Mouse (Mus musculus) limb, embryonic 11.5 days (tissue): ENCODE results near the gene Tram2. TPM values are rescaled to one million over a fixed set of nuclear protein-coding genes. Genes with fewer than 3 reads are reported as not detected.
A peak's percentile ranks its signal among the peaks of the same experiment; 100 is the strongest.

Source experiments
- ATAC-seq: fragments of 200-750 bp; cut with Nextera tagmentation; 2 replicates; pipeline ENCODE4 v1.8.0; 2017; ENCODE audit warnings: low read depth; ENCODE audit not compliant: insufficient number of reproducible peaks, low FRiP score, low TSS enrichment
- DNase-seq: peaks from one replicate; pipeline ENCODE4 v3.0.0-alpha.2; 2015; ENCODE audit warnings: low spot score
- H3K27ac ChIP-seq: fragments of 300-500 bp; sonication (generic); replicated peaks from 2 replicates; pipeline ENCODE4 v1.5.1; 2014; ENCODE audit warnings: low read depth, mild to moderate bottlenecking, low read length
- H3K27me3 ChIP-seq: fragments of 300-500 bp; sonication (generic); 2 replicates; pipeline ENCODE4 v1.6.1; 2014; ENCODE audit warnings: mild to moderate bottlenecking, low read length, mixed read lengths; ENCODE audit not compliant: control insufficient read depth, insufficient read depth
- H3K36me3 ChIP-seq: fragments of 300-500 bp; sonication (generic); 2 replicates; pipeline ENCODE4 v1.6.1; 2014; ENCODE audit warnings: mild to moderate bottlenecking, low read length, moderate library complexity, mixed read lengths; ENCODE audit not compliant: control insufficient read depth, insufficient read depth
- H3K4me1 ChIP-seq: fragments of 300-500 bp; sonication (generic); 2 replicates; pipeline ENCODE4 v1.6.1; 2014; ENCODE audit warnings: low read length, mixed read lengths; ENCODE audit not compliant: control insufficient read depth, insufficient read depth
- H3K4me2 ChIP-seq: fragments of 300-500 bp; sonication (generic); 2 replicates; pipeline ENCODE4 v1.6.1; 2014; ENCODE audit warnings: low read depth, mild to moderate bottlenecking, moderate library complexity; ENCODE audit not compliant: severe bottlenecking
- H3K4me3 ChIP-seq: fragments of 300-500 bp; sonication (generic); 2 replicates; pipeline ENCODE4 v1.5.1; 2014; ENCODE audit warnings: low read depth, low read length
- H3K9ac ChIP-seq: fragments of 300-500 bp; sonication (generic); 2 replicates; pipeline ENCODE4 v1.6.1; 2014; ENCODE audit warnings: mild to moderate bottlenecking, low read length
- H3K9me3 ChIP-seq: fragments of 300-500 bp; sonication (generic); 2 replicates; pipeline ENCODE4 v1.6.1; 2016; ENCODE audit warnings: low read length; ENCODE audit not compliant: control insufficient read depth
- WGBS: fragments of 180-500 bp; shearing (Covaris S2); extraction: QIAGEN DNeasy Blood & Tissue Kit; methylation state at CpG from one replicate; pipeline ENCODE4 v1.1.7; 2014; 5-methylcytosine and 5-hydroxymethylcytosine counted together
- polyA plus RNA-seq: library from polyadenylated mRNA; unstranded; fragments of >200 nt; fragmentation: Nextera tagmentation; extraction: Ambion mirVana; gene quantifications from 2 replicates; pipeline ENCODE4 v1.2.1, GENCODE M21; 2014

The Tram2 gene
- polyA plus RNA-seq, result 8.5 and 8.6 TPM in 2 replicates

- H3K4me2 ChIP-seq, result peak within 1 kb of the TSS; percentile 68
- peaks cover 15% of the 10 kb centered on the region; the same call in 1 of the 2 replicates for H3K4me1 ChIP-seq
- ATAC-seq, result peak; percentile 92
- H3K36me3 ChIP-seq, result no peaks in the 10 kb centered on the region
- H3K9ac ChIP-seq, result peak within 1 kb of the TSS; percentile 80
- H3K9me3 ChIP-seq, result no peaks in the 10 kb centered on the region
- H3K27ac ChIP-seq, result peak within 1 kb of the TSS; percentile 81
- no peaks in the 10 kb centered on the region for H3K27me3 ChIP-seq
- DNase-seq, result peak; percentile 96
- H3K4me3 ChIP-seq, result peak within 1 kb of the TSS; percentile 54
- under 1% methylated on average over 26 of the region's 52 CpGs for WGBS
Observed at GRCm38 (mm10) chr1:21079217-21079773, at the start of gene Tram2. Tram2 (minus strand) TSS chr1:21079229.

GRCm38 (mm10) chr1:21124713-21125336, 45.8 kb upstream of the Tram2 start:
- H3K27ac ChIP-seq, result no peak overlapping the region
- no peak for ATAC-seq
- no peak overlapping the region for H3K4me2 ChIP-seq
- no peak overlapping the region for H3K4me3 ChIP-seq
- H3K9ac ChIP-seq, result no peak overlapping the region
- DNase-seq, result no peak
- WGBS, result 84% methylated on average over 14 of the region's 14 CpGs
- H3K27me3 ChIP-seq, result no peaks in the 10 kb centered on the region
- no peaks in the 10 kb centered on the region for H3K9me3 ChIP-seq
- no peaks in the 10 kb centered on the region for H3K4me1 ChIP-seq
- no peaks in the 10 kb centered on the region for H3K36me3 ChIP-seq

GRCm38 (mm10) chr1:21103784-21104183, 24.8 kb upstream of the Tram2 start:
- ATAC-seq, result no peak
- Histone ChIP-seq H3K4me1 (no peaks in the 10 kb centered on the region), H3K27ac (no peak overlapping the region), H3K4me2 (no peak overlapping the region), H3K27me3 (no peaks in the 10 kb centered on the region), H3K9ac (no peak overlapping the region), H3K4me3 (no peak overlapping the region), H3K36me3 (no peaks in the 10 kb centered on the region), H3K9me3 (no peaks in the 10 kb centered on the region)
- no peak for DNase-seq
- 87% methylated on average over 4 of the region's 4 CpGs for WGBS

- Histone ChIP-seq H3K9me3 (no peaks in the 10 kb centered on the region), H3K4me3 (no peak overlapping the region), H3K27ac (no peak overlapping the region), H3K36me3 (no peaks in the 10 kb centered on the region), H3K4me2 (no peak overlapping the region), H3K4me1 (no peaks in the 10 kb centered on the region), H3K9ac (no peak overlapping the region), H3K27me3 (no peaks in the 10 kb centered on the region)
- 43% methylated on average over 15 of the region's 15 CpGs for WGBS
- DNase-seq (peak; percentile 40), ATAC-seq (no peak)
Observed at GRCm38 (mm10) chr1:21101221-21102006, 22.4 kb upstream of the Tram2 start.

GRCm38 (mm10) chr1:21100726-21101125, 21.7 kb upstream of the Tram2 start:
- ATAC-seq, result no peak
- WGBS, result 83% methylated on average over 4 of the region's 4 CpGs
- H3K27me3 ChIP-seq, result no peaks in the 10 kb centered on the region
- no peak for DNase-seq
- H3K4me3 ChIP-seq, result no peak overlapping the region
- H3K4me2 ChIP-seq, result no peak overlapping the region
- H3K4me1 ChIP-seq, result no peaks in the 10 kb centered on the region
- no peak overlapping the region for H3K27ac ChIP-seq
- no peaks in the 10 kb centered on the region for H3K9me3 ChIP-seq
- no peaks in the 10 kb centered on the region for H3K36me3 ChIP-seq
- no peak overlapping the region for H3K9ac ChIP-seq

GRCm38 (mm10) chr1:21097001-21097989, 18.3 kb upstream of the Tram2 start:
- Histone ChIP-seq H3K27ac (no peak overlapping the region), H3K9ac (no peak overlapping the region), H3K4me1 (no peaks in the 10 kb centered on the region), H3K9me3 (no peaks in the 10 kb centered on the region), H3K36me3 (no peaks in the 10 kb centered on the region), H3K4me2 (no peak overlapping the region), H3K4me3 (no peak overlapping the region), H3K27me3 (no peaks in the 10 kb centered on the region)
- DNase-seq, result no peak
- ATAC-seq, result no peak
- 86% methylated on average over 23 of the region's 23 CpGs for WGBS

- ATAC-seq (no peak), DNase-seq (no peak)
- Histone ChIP-seq H3K9me3 (no peaks in the 10 kb centered on the region), H3K36me3 (no peaks in the 10 kb centered on the region), H3K4me3 (no peak overlapping the region), H3K27ac (no peak overlapping the region), H3K9ac (no peak overlapping the region), H3K4me2 (no peak overlapping the region), H3K4me1 (no peaks in the 10 kb centered on the region), H3K27me3 (no peaks in the 10 kb centered on the region)
- 72% methylated on average over 4 of the region's 4 CpGs for WGBS
Observed at GRCm38 (mm10) chr1:21094644-21095215, 15.7 kb upstream of the Tram2 start.
